Mouse (Mus musculus) forebrain, embryonic 13.5 days (tissue): ENCODE results near the gene 1700016H13Rik. TPM values are rescaled to one million over a fixed set of nuclear protein-coding genes. Genes with fewer than 3 reads are reported as not detected.
A peak's percentile ranks its signal among the peaks of the same experiment; 100 is the strongest.

ENCODE experiments used
- ATAC-seq: fragments of 200-750 bp; cut with Nextera tagmentation; 2 replicates; pipeline ENCODE4 v1.8.0; 2017
- H3K27ac ChIP-seq: fragments of 300-500 bp; sonication (generic); 2 replicates; pipeline ENCODE4 v1.5.1; 2015; ENCODE audit warnings: inconsistent platforms, mild to moderate bottlenecking, moderate library complexity
- H3K27me3 ChIP-seq: fragments of 300-500 bp; sonication (generic); 2 replicates; pipeline ENCODE4 v1.6.1; 2015; ENCODE audit warnings: mild to moderate bottlenecking, inconsistent platforms
- H3K36me3 ChIP-seq: fragments of 300-500 bp; sonication (generic); 2 replicates; pipeline ENCODE4 v1.6.1; 2015; ENCODE audit warnings: mild to moderate bottlenecking, inconsistent platforms; ENCODE audit not compliant: poor library complexity, severe bottlenecking
- H3K4me1 ChIP-seq: fragments of 300-500 bp; sonication (generic); 2 replicates; pipeline ENCODE4 v1.6.1; 2015; ENCODE audit warnings: inconsistent platforms
- H3K4me2 ChIP-seq: fragments of 300-500 bp; sonication (generic); 2 replicates; pipeline ENCODE4 v1.6.1; 2015; ENCODE audit warnings: inconsistent platforms, mild to moderate bottlenecking, moderate library complexity
- H3K4me3 ChIP-seq: fragments of 300-500 bp; sonication (generic); 2 replicates; pipeline ENCODE4 v1.5.1; 2015; ENCODE audit warnings: mild to moderate bottlenecking, inconsistent platforms
- H3K9ac ChIP-seq: fragments of 300-500 bp; sonication (generic); 2 replicates; pipeline ENCODE4 v1.6.1; 2015; ENCODE audit warnings: mild to moderate bottlenecking, inconsistent platforms
- H3K9me3 ChIP-seq: fragments of 300-500 bp; sonication (generic); replicated peaks from 2 replicates; pipeline ENCODE4 v1.6.1; 2016; ENCODE audit warnings: inconsistent platforms
- WGBS: fragments of 180-500 bp; shearing (Covaris S2); methylation state at CpG from one replicate; pipeline ENCODE4 v1.1.7; 2015; 5-methylcytosine and 5-hydroxymethylcytosine counted together
- polyA plus RNA-seq: library from polyadenylated mRNA; unstranded; fragments of >200 nt; fragmentation: Nextera tagmentation; extraction: Ambion mirVana; gene quantifications from 2 replicates; pipeline ENCODE4 v1.2.1, GENCODE M21; 2015

1700016H13Rik gene
- polyA plus RNA-seq, 1 experiment from 2014 or later, result 0.27 TPM

GRCm38 (mm10) chr5:103665876-103666275 is 10.1 kb upstream of the 1700016H13Rik start:
- WGBS, result 73% methylated on average over 2 of the region's 2 CpGs
- ATAC-seq, result no peak
- no peaks in the 10 kb centered on the region for H3K27me3 ChIP-seq

GRCm38 (mm10) chr5:103664932-103665331 is 9.1 kb upstream of the 1700016H13Rik start:
- H3K9me3 ChIP-seq, result no peaks in the 10 kb centered on the region
- no peak for ATAC-seq
- WGBS, result 78% methylated on average over 9 of the region's 9 CpGs
- H3K27ac ChIP-seq, result no peak overlapping the region
- no peak overlapping the region for H3K4me2 ChIP-seq
- no peak overlapping the region for H3K4me3 ChIP-seq
- H3K9ac ChIP-seq, result no peak overlapping the region
- no peaks in the 10 kb centered on the region for H3K27me3 ChIP-seq
- no peaks in the 10 kb centered on the region for H3K4me1 ChIP-seq
- H3K36me3 ChIP-seq, result no peaks in the 10 kb centered on the region

More at GRCm38 (mm10) chr5:103665876-103666275, 10.1 kb upstream of the 1700016H13Rik start:
- Histone ChIP-seq H3K4me2 (no peak overlapping the region), H3K27ac (no peak overlapping the region), H3K4me3 (no peak overlapping the region), H3K9me3 (no peaks in the 10 kb centered on the region), H3K9ac (no peak overlapping the region), H3K36me3 (no peaks in the 10 kb centered on the region), H3K4me1 (no peaks in the 10 kb centered on the region)

- Histone ChIP-seq H3K4me2 (no peak overlapping the region), H3K9ac (no peak overlapping the region), H3K27ac (no peak overlapping the region), H3K27me3 (peaks cover 3% of the 10 kb centered on the region; the same call in 1 of the 2 replicates), H3K36me3 (no peaks in the 10 kb centered on the region), H3K4me1 (no peaks in the 10 kb centered on the region), H3K9me3 (no peaks in the 10 kb centered on the region), H3K4me3 (no peak overlapping the region)
- ATAC-seq, result no peak
- WGBS, result 36% methylated on average over 3 of the region's 3 CpGs
These were observed 3.8 kb upstream of the 1700016H13Rik start for GRCm38 (mm10) chr5:103659571-103659970.

- no peaks in the 10 kb centered on the region for H3K4me1 ChIP-seq
- no peak for ATAC-seq
- H3K9me3 ChIP-seq, result no peaks in the 10 kb centered on the region
- H3K27me3 ChIP-seq, result peaks cover 3% of the 10 kb centered on the region; the same call in 1 of the 2 replicates
- no peak overlapping the region for H3K4me3 ChIP-seq
- no peaks in the 10 kb centered on the region for H3K36me3 ChIP-seq
- WGBS, result 65% methylated on average over 5 of the region's 5 CpGs
- no peak overlapping the region for H3K9ac ChIP-seq
- H3K4me2 ChIP-seq, result no peak overlapping the region
- no peak overlapping the region for H3K27ac ChIP-seq
These were observed 3.1 kb upstream of the 1700016H13Rik start for GRCm38 (mm10) chr5:103658921-103659320.

GRCm38 (mm10) chr5:103654780-103655179 is 1.0 kb downstream of the 1700016H13Rik start:
- no peak for ATAC-seq
- 55% methylated on average over 4 of the region's 4 CpGs for WGBS
- H3K4me3 ChIP-seq, result peak overlapping the region; percentile 59; the same call in 1 of the 2 replicates

GRCm38 (mm10) chr5:103654225-103654624 is 1.6 kb downstream of the 1700016H13Rik start:
- H3K27ac ChIP-seq, result no peak overlapping the region
- no peak overlapping the region for H3K4me3 ChIP-seq
- 33% methylated on average over 6 of the region's 6 CpGs for WGBS
- peaks cover 3% of the 10 kb centered on the region; the same call in 1 of the 2 replicates for H3K27me3 ChIP-seq
- ATAC-seq, result no peak
- H3K4me2 ChIP-seq, result no peak overlapping the region
- H3K4me1 ChIP-seq, result no peaks in the 10 kb centered on the region
- H3K9ac ChIP-seq, result no peak overlapping the region
- no peaks in the 10 kb centered on the region for H3K9me3 ChIP-seq
- H3K36me3 ChIP-seq, result no peaks in the 10 kb centered on the region

More at GRCm38 (mm10) chr5:103654780-103655179, 1.0 kb downstream of the 1700016H13Rik start:
- Histone ChIP-seq H3K4me2 (peak overlapping the region; percentile 98), H3K9ac (no peak overlapping the region), H3K36me3 (no peaks in the 10 kb centered on the region), H3K27ac (no peak overlapping the region), H3K4me1 (no peaks in the 10 kb centered on the region), H3K27me3 (peaks cover 3% of the 10 kb centered on the region; the same call in 1 of the 2 replicates), H3K9me3 (no peaks in the 10 kb centered on the region)

GRCm38 (mm10) chr5:103647320-103647719 is 8.5 kb downstream of the 1700016H13Rik start:
- no peak overlapping the region for H3K9ac ChIP-seq
- ATAC-seq, result no peak
- no peaks in the 10 kb centered on the region for H3K27me3 ChIP-seq
- H3K27ac ChIP-seq, result no peak overlapping the region
- H3K36me3 ChIP-seq, result no peaks in the 10 kb centered on the region
- no peak overlapping the region for H3K4me3 ChIP-seq
- H3K4me2 ChIP-seq, result no peak overlapping the region
- 87% methylated on average over 3 of the region's 3 CpGs for WGBS
- H3K9me3 ChIP-seq, result no peaks in the 10 kb centered on the region
- H3K4me1 ChIP-seq, result no peaks in the 10 kb centered on the region

GRCm38 (mm10) chr5:103644167-103644566 is 11.6 kb downstream of the 1700016H13Rik start:
- Histone ChIP-seq H3K9me3 (no peaks in the 10 kb centered on the region), H3K27ac (no peak overlapping the region), H3K27me3 (no peaks in the 10 kb centered on the region), H3K9ac (no peak overlapping the region), H3K4me3 (no peak overlapping the region), H3K4me2 (no peak overlapping the region), H3K4me1 (no peaks in the 10 kb centered on the region), H3K36me3 (no peaks in the 10 kb centered on the region)
- WGBS, result 100% methylated on average over 1 of the region's 1 CpGs
- ATAC-seq, result no peak

- no peaks in the 10 kb centered on the region for H3K9me3 ChIP-seq
- H3K4me3 ChIP-seq, result no peak overlapping the region
- H3K27ac ChIP-seq, result no peak overlapping the region
- no peak overlapping the region for H3K9ac ChIP-seq
- WGBS, result 91% methylated on average over 2 of the region's 2 CpGs
- H3K4me2 ChIP-seq, result no peak overlapping the region
- no peaks in the 10 kb centered on the region for H3K36me3 ChIP-seq
- no peaks in the 10 kb centered on the region for H3K4me1 ChIP-seq
- H3K27me3 ChIP-seq, result no peaks in the 10 kb centered on the region
- no peak for ATAC-seq
These were observed 18.6 kb downstream of the 1700016H13Rik start for GRCm38 (mm10) chr5:103637162-103637561.

- no peak overlapping the region for H3K27ac ChIP-seq
- no peak overlapping the region for H3K9ac ChIP-seq
- H3K36me3 ChIP-seq, result no peaks in the 10 kb centered on the region
- ATAC-seq, result no peak
- H3K27me3 ChIP-seq, result no peaks in the 10 kb centered on the region
- H3K4me3 ChIP-seq, result no peak overlapping the region
- 77% methylated on average over 9 of the region's 9 CpGs for WGBS
- H3K4me2 ChIP-seq, result no peak overlapping the region
- peaks cover 10% of the 10 kb centered on the region for H3K4me1 ChIP-seq
- H3K9me3 ChIP-seq, result no peaks in the 10 kb centered on the region
These were observed 25.8 kb downstream of the 1700016H13Rik start for GRCm38 (mm10) chr5:103629854-103630580.

- no peaks in the 10 kb centered on the region for H3K36me3 ChIP-seq
- H3K9ac ChIP-seq, result no peak within 1 kb of the TSS
- WGBS, result 70% methylated on average over 17 of the region's 17 CpGs
- no peak within 1 kb of the TSS for H3K4me2 ChIP-seq
- H3K4me1 ChIP-seq, result peaks cover 10% of the 10 kb centered on the region
- no peak within 1 kb of the TSS for H3K27ac ChIP-seq
- no peaks in the 10 kb centered on the region for H3K9me3 ChIP-seq
- ATAC-seq, result peak; percentile 36; the same call in 1 of the 2 replicates
- no peaks in the 10 kb centered on the region for H3K27me3 ChIP-seq
- no peak within 1 kb of the TSS for H3K4me3 ChIP-seq
These were observed 26.6 kb downstream of the 1700016H13Rik start, which contains the start of gene Slc10a6 for GRCm38 (mm10) chr5:103629111-103629764. TSS of gene Slc10a6 (minus strand) at chr5:103629403.

- Histone ChIP-seq H3K4me2 (no peak overlapping the region), H3K4me3 (no peak overlapping the region), H3K36me3 (no peaks in the 10 kb centered on the region), H3K27ac (no peak overlapping the region), H3K9me3 (no peaks in the 10 kb centered on the region), H3K4me1 (peaks cover 15% of the 10 kb centered on the region), H3K27me3 (no peaks in the 10 kb centered on the region), H3K9ac (no peak overlapping the region)
- 86% methylated on average over 6 of the region's 6 CpGs for WGBS
- no peak for ATAC-seq
These were observed 27.3 kb downstream of the 1700016H13Rik start for GRCm38 (mm10) chr5:103628499-103628898.
